Mouse (Mus musculus) CD4-positive naive resting alpha-beta T cell, adult 57 days (primary cell): Measurements from ENCODE around the gene Olfr368. TPM values are rescaled to one million over a fixed set of nuclear protein-coding genes. Genes with fewer than 3 reads are reported as not detected.

Source experiments
- total RNA-seq: library from RNA; stranded (reverse); gene quantifications from one replicate; pipeline ENCODE4 v1.2.4, GENCODE M21; 2023

Olfr368 gene
- total RNA-seq: not detected

DNA sequence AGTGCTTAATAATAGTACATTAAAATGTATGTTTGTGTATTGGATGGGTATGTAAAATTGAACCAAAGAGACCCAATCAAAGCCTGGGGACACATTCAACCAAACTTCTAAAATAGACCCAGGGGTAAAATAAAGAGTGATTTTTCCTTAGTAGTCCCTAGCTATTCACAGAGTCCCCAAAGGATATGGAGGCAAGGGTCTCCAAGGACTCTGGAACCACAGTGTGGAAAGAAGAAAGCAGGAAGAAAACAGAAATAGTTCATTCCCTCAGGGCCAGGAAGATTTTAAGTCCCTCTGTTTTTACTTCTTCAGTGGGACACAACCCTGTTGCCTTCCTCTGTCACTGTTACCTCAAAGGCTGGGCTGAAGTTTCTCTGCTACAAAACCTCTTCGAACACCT is at the start of gene Olfr368:
TSS of gene Olfr368 (plus strand) at position 301 of the 400 bp plus-strand sequence.

GRCm38 (mm10) chr2:37358633-37359540 is 32.6 kb downstream of the Olfr368 start, which contains the start of gene Pdcl:
TSS of gene Pdcl (minus strand) at chr2:37359332.

Other genes with a start within 250 kb of the Olfr368 start
- gene Olfr361, start 237.2 kb upstream of the Olfr368 start, total RNA-seq: not detected
- gene Olfr362, start 208.6 kb upstream of the Olfr368 start, total RNA-seq: not detected
- gene Olfr364-ps1, start 187.2 kb upstream of the Olfr368 start, total RNA-seq: not detected
- gene Olfr365, start 138.3 kb upstream of the Olfr368 start, total RNA-seq: 0.27 TPM
- not detected for gene Olfr366, start 114.9 kb upstream of the Olfr368 start, total RNA-seq
- gene Pdcl, start 32.8 kb downstream of the Olfr368 start, total RNA-seq: 30.4 TPM
- gene Rc3h2, start 96.4 kb downstream of the Olfr368 start, total RNA-seq: 60.7 TPM
- gene Zbtb26, start 116.6 kb downstream of the Olfr368 start, total RNA-seq: 3.7 TPM
- gene Zbtb6, start 116.7 kb downstream of the Olfr368 start, total RNA-seq: 13.6 TPM
- gene Rabgap1, start 116.8 kb downstream of the Olfr368 start, total RNA-seq: 49.8 TPM
- 3.1 TPM for gene Gpr21, start 189.8 kb downstream of the Olfr368 start, total RNA-seq